Mouse (Mus musculus): Measurements from ENCODE around the gene Eif2b1. TPM values are rescaled to one million over a fixed set of nuclear protein-coding genes. Genes with fewer than 3 reads are reported as not detected.

Eif2b1 gene
- polyA plus RNA-seq, 1 experiment from 2014 or later, result 61.2 TPM

- H3K4me2 ChIP-seq (replicated peaks; ENCODE audit: low read depth), result peak overlapping the region; percentile 77
- H3K36me3 ChIP-seq (ENCODE audit: control insufficient read depth, insufficient read depth, low read length), result no peaks in the 10 kb centered on the region; the same call in 1 of the 2 replicates
- WGBS, result 22% methylated on average over 8 of the region's 8 CpGs
- H3K27me3 ChIP-seq (ENCODE audit: control insufficient read depth, insufficient read depth, low read length), result no peaks in the 10 kb centered on the region
- ATAC-seq (ENCODE audit: low FRiP score, low TSS enrichment), result no peak
- peak overlapping the region; percentile 50 for H3K9ac ChIP-seq (ENCODE audit: low read length)
- TF ChIP-seq CTCF (IDR thresholded peaks at IDR 0.05; ENCODE audit: low read depth) (no peak), EP300 (optimal IDR thresholded peaks at IDR 0.05) (no peak)
- no peak for DNase-seq (ENCODE audit: low spot score)
- peak overlapping the region; percentile 19 for H3K4me3 ChIP-seq (ENCODE audit: low read depth, low read length)
- H3K27ac ChIP-seq (replicated peaks), result peak overlapping the region; percentile 63
- H3K9me3 ChIP-seq (ENCODE audit: control insufficient read depth, low read length), result no peaks in the 10 kb centered on the region
- H3K4me1 ChIP-seq (replicated peaks; ENCODE audit: control insufficient read depth, insufficient read depth), result peaks cover 8% of the 10 kb centered on the region
These were observed 49.7 kb downstream of the Eif2b1 start for GRCm38 (mm10) chr5:124529191-124529651.

- peak overlapping the region; percentile 19 for H3K4me3 ChIP-seq (ENCODE audit: low read depth, low read length)
- 26% methylated on average over 9 of the region's 9 CpGs for WGBS
- H3K9ac ChIP-seq (ENCODE audit: low read length), result peak overlapping the region; percentile 50
- H3K27me3 ChIP-seq (ENCODE audit: control insufficient read depth, insufficient read depth, low read length), result no peaks in the 10 kb centered on the region
- H3K36me3 ChIP-seq (ENCODE audit: control insufficient read depth, insufficient read depth, low read length), result no peaks in the 10 kb centered on the region; the same call in 1 of the 2 replicates
- H3K27ac ChIP-seq (replicated peaks), result peak overlapping the region; percentile 63
- TF ChIP-seq CTCF (IDR thresholded peaks at IDR 0.05; ENCODE audit: low read depth), result no peak
- no peak for TF ChIP-seq EP300 (optimal IDR thresholded peaks at IDR 0.05)
- no peak for DNase-seq (ENCODE audit: low spot score)
- no peak for ATAC-seq (ENCODE audit: low FRiP score, low TSS enrichment)
- no peaks in the 10 kb centered on the region for H3K9me3 ChIP-seq (ENCODE audit: control insufficient read depth, low read length)
- H3K4me1 ChIP-seq (replicated peaks; ENCODE audit: control insufficient read depth, insufficient read depth), result peaks cover 8% of the 10 kb centered on the region
- H3K4me2 ChIP-seq (replicated peaks; ENCODE audit: low read depth), result peak overlapping the region; percentile 77
These were observed 50.1 kb downstream of the Eif2b1 start for GRCm38 (mm10) chr5:124528791-124529190.

GRCm38 (mm10) chr5:124528351-124528750 lies 50.6 kb downstream of the Eif2b1 start:
- Histone ChIP-seq H3K4me2 (replicated peaks; ENCODE audit: low read depth) (peak overlapping the region; percentile 77), H3K4me3 (ENCODE audit: low read depth, low read length) (peak overlapping the region; percentile 19; the same call in 1 of the 2 replicates), H3K4me1 (replicated peaks; ENCODE audit: control insufficient read depth, insufficient read depth) (peaks cover 8% of the 10 kb centered on the region), H3K36me3 (ENCODE audit: control insufficient read depth, insufficient read depth, low read length) (no peaks in the 10 kb centered on the region; the same call in 1 of the 2 replicates), H3K9ac (ENCODE audit: low read length) (no peak overlapping the region; the same call in 1 of the 2 replicates), H3K27me3 (ENCODE audit: control insufficient read depth, insufficient read depth, low read length) (no peaks in the 10 kb centered on the region), H3K9me3 (ENCODE audit: control insufficient read depth, low read length) (no peaks in the 10 kb centered on the region), H3K27ac (replicated peaks) (peak overlapping the region; percentile 63; the same call in 1 of the 2 replicates)
- no peak for ATAC-seq (ENCODE audit: low FRiP score, low TSS enrichment)
- WGBS, result 69% methylated on average over 4 of the region's 4 CpGs
- DNase-seq (ENCODE audit: low spot score), result no peak
- no peak for TF ChIP-seq EP300 (optimal IDR thresholded peaks at IDR 0.05)
- no peak for TF ChIP-seq CTCF (IDR thresholded peaks at IDR 0.05; ENCODE audit: low read depth)

DNA sequence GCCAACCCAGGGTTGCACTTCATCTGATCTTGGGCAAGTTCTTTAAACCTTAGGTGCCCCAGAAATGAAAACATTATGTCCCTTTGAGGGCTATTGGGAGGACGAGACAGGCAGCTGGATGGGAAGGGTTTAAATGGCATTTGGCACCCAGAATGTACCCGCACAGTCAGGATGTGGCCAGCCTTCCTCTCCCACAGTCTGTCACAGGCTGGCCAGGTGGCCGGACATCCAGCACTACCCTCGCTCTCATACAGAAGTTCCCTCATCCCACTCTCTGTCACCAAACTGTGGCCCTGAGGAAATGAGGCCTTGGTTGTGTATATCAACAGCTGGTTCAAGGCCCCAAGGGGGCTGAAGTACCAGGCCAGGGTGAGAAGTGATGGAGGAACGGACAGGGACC lies 54.0 kb downstream of the Eif2b1 start:
- DNase-seq (ENCODE audit: low spot score), result no peak
- H3K4me1 ChIP-seq (replicated peaks; ENCODE audit: control insufficient read depth, insufficient read depth), result peaks cover 6% of the 10 kb centered on the region
- no peaks in the 10 kb centered on the region for H3K9me3 ChIP-seq (ENCODE audit: control insufficient read depth, low read length)
- H3K4me3 ChIP-seq (ENCODE audit: low read depth, low read length), result no peak overlapping the region
- H3K27me3 ChIP-seq (ENCODE audit: control insufficient read depth, insufficient read depth, low read length), result no peaks in the 10 kb centered on the region
- TF ChIP-seq CTCF (IDR thresholded peaks at IDR 0.05; ENCODE audit: low read depth) (no peak), EP300 (optimal IDR thresholded peaks at IDR 0.05) (no peak)
- ATAC-seq (ENCODE audit: low FRiP score, low TSS enrichment), result no peak
- no peak overlapping the region for H3K4me2 ChIP-seq (replicated peaks; ENCODE audit: low read depth)
- no peak overlapping the region for H3K27ac ChIP-seq (replicated peaks)
- H3K9ac ChIP-seq (ENCODE audit: low read length), result no peak overlapping the region
- 93% methylated on average over 5 of the region's 5 CpGs for WGBS
- H3K36me3 ChIP-seq (ENCODE audit: control insufficient read depth, insufficient read depth, low read length), result no peaks in the 10 kb centered on the region; the same call in 1 of the 2 replicates

GRCm38 (mm10) chr5:124523032-124523431 lies 55.9 kb downstream of the Eif2b1 start:
- Histone ChIP-seq H3K27ac (replicated peaks) (no peak overlapping the region), H3K4me2 (replicated peaks; ENCODE audit: low read depth) (no peak overlapping the region), H3K36me3 (ENCODE audit: control insufficient read depth, insufficient read depth, low read length) (no peaks in the 10 kb centered on the region; the same call in 1 of the 2 replicates), H3K4me1 (replicated peaks; ENCODE audit: control insufficient read depth, insufficient read depth) (no peaks in the 10 kb centered on the region), H3K9ac (ENCODE audit: low read length) (no peak overlapping the region), H3K9me3 (ENCODE audit: control insufficient read depth, low read length) (no peaks in the 10 kb centered on the region), H3K27me3 (ENCODE audit: control insufficient read depth, insufficient read depth, low read length) (no peaks in the 10 kb centered on the region), H3K4me3 (ENCODE audit: low read depth, low read length) (no peak overlapping the region)
- DNase-seq (ENCODE audit: low spot score), result no peak
- peak; percentile 54 for TF ChIP-seq CTCF (IDR thresholded peaks at IDR 0.05; ENCODE audit: low read depth)
- TF ChIP-seq EP300 (optimal IDR thresholded peaks at IDR 0.05), result no peak
- 94% methylated on average over 8 of the region's 8 CpGs for WGBS
- ATAC-seq (ENCODE audit: low FRiP score, low TSS enrichment), result no peak

GRCm38 (mm10) chr5:124521588-124521987 lies 57.3 kb downstream of the Eif2b1 start:
- H3K9ac ChIP-seq (ENCODE audit: low read length), result no peak overlapping the region
- no peaks in the 10 kb centered on the region for H3K9me3 ChIP-seq (ENCODE audit: control insufficient read depth, low read length)
- H3K27ac ChIP-seq (replicated peaks), result no peak overlapping the region
- H3K4me3 ChIP-seq (ENCODE audit: low read depth, low read length), result no peak overlapping the region
- H3K27me3 ChIP-seq (ENCODE audit: control insufficient read depth, insufficient read depth, low read length), result no peaks in the 10 kb centered on the region
- ATAC-seq (ENCODE audit: low FRiP score, low TSS enrichment), result no peak
- DNase-seq (ENCODE audit: low spot score), result no peak
- H3K36me3 ChIP-seq (ENCODE audit: control insufficient read depth, insufficient read depth, low read length), result no peaks in the 10 kb centered on the region; the same call in 1 of the 2 replicates
- 85% methylated on average over 4 of the region's 4 CpGs for WGBS
- H3K4me1 ChIP-seq (replicated peaks; ENCODE audit: control insufficient read depth, insufficient read depth), result no peaks in the 10 kb centered on the region
- no peak for TF ChIP-seq CTCF (IDR thresholded peaks at IDR 0.05; ENCODE audit: low read depth)
- TF ChIP-seq EP300 (optimal IDR thresholded peaks at IDR 0.05), result no peak
- H3K4me2 ChIP-seq (replicated peaks; ENCODE audit: low read depth), result no peak overlapping the region

Other genes with a start within 250 kb of the Eif2b1 start
- 57.6 and 81.6 TPM in 2 replicates for gene Cdk2ap1, start 216.0 kb downstream of the Eif2b1 start, polyA plus RNA-seq (2015; fragmentation: Nextera tagmentation; extraction: Ambion mirVana)
- 44.8 and 45.2 TPM in 2 replicates for gene Sbno1, start 153.1 kb downstream of the Eif2b1 start, polyA plus RNA-seq (2015; fragmentation: Nextera tagmentation; extraction: Ambion mirVana)
- 64.1 and 90.2 TPM in 2 replicates for gene Kmt5a, start 139.2 kb downstream of the Eif2b1 start, polyA plus RNA-seq (2015; fragmentation: Nextera tagmentation; extraction: Ambion mirVana)
- 19.3 and 20.7 TPM in 2 replicates for gene Rilpl2, start 100.8 kb downstream of the Eif2b1 start, polyA plus RNA-seq (2015; fragmentation: Nextera tagmentation; extraction: Ambion mirVana)
- 9.1 and 10.8 TPM in 2 replicates for gene Snrnp35, start 96.0 kb downstream of the Eif2b1 start, polyA plus RNA-seq (2015; fragmentation: Nextera tagmentation; extraction: Ambion mirVana)
- gene Rilpl1, start 47.7 kb downstream of the Eif2b1 start, polyA plus RNA-seq (2015; fragmentation: Nextera tagmentation; extraction: Ambion mirVana), result 9.0 and 9.3 TPM in 2 replicates
- 544 and 572 TPM in 2 replicates for gene Tmed2, start 38.4 kb downstream of the Eif2b1 start, polyA plus RNA-seq (2015; fragmentation: Nextera tagmentation; extraction: Ambion mirVana)
- gene Ddx55, start 26.3 kb downstream of the Eif2b1 start, polyA plus RNA-seq (2015; fragmentation: Nextera tagmentation; extraction: Ambion mirVana), result 5.8 and 6.1 TPM in 2 replicates
- 24.9 and 27.6 TPM in 2 replicates for gene Gtf2h3, start within 50 bp of the Eif2b1 start, polyA plus RNA-seq (2015; fragmentation: Nextera tagmentation; extraction: Ambion mirVana)
- 27.2 and 29.2 TPM in 2 replicates for gene Atp6v0a2, start 49.4 kb upstream of the Eif2b1 start, polyA plus RNA-seq (2015; fragmentation: Nextera tagmentation; extraction: Ambion mirVana)
- gene Dnah10, start 146.0 kb upstream of the Eif2b1 start, polyA plus RNA-seq (2015; fragmentation: Nextera tagmentation; extraction: Ambion mirVana), result 0.04 and 0.10 TPM in 2 replicates

All from stomach, postnatal 0 days (tissue).